Mouse (Mus musculus): Measurements from ENCODE around the gene Mpp6. TPM values are rescaled to one million over a fixed set of nuclear protein-coding genes. Genes with fewer than 3 reads are reported as not detected.

Mpp6 gene
- polyA plus RNA-seq, 1 experiment from 2014 or later, result 79.0 TPM

DNA sequence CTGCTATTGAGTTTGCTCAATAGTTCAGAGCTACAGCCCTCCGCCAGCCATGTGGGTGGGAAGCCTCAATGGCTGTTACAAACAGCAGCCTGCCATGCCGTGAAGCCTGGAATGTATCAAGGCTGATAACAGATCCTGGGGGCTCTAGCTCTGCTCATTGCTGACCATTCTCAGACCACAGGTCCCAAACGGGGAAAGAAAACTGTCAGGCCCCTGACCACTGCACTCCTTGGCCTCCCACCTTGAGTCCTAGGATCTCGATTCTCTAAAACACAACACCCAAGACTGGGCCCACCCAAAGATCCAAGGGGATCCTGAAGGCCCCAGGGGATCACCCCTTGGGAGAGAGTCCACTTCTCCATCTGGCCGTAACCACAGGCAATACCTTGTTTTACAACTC is 112.3 kb downstream of the Mpp6 start:
- Histone ChIP-seq H3K4me3 (ENCODE audit: low read depth, low read length) (no peak overlapping the region), H3K27ac (ENCODE audit: low read depth, low read length) (no peak overlapping the region), H3K27me3 (replicated peaks; ENCODE audit: control insufficient read depth, insufficient read depth, low read length) (no peaks in the 10 kb centered on the region), H3K36me3 (ENCODE audit: control insufficient read depth, insufficient read depth, low read length) (no peaks in the 10 kb centered on the region), H3K9ac (ENCODE audit: low read depth, low read length) (no peak overlapping the region), H3K4me2 (no peak overlapping the region), H3K9me3 (ENCODE audit: control insufficient read depth, low read length) (no peaks in the 10 kb centered on the region), H3K4me1 (replicated peaks; ENCODE audit: control insufficient read depth, insufficient read depth, low read length) (no peaks in the 10 kb centered on the region)
- no peak for DNase-seq (ENCODE audit: low spot score)
- ATAC-seq (replicated peaks; ENCODE audit: low FRiP score), result no peak
- 65% methylated on average over 5 of the region's 5 CpGs for WGBS

DNA sequence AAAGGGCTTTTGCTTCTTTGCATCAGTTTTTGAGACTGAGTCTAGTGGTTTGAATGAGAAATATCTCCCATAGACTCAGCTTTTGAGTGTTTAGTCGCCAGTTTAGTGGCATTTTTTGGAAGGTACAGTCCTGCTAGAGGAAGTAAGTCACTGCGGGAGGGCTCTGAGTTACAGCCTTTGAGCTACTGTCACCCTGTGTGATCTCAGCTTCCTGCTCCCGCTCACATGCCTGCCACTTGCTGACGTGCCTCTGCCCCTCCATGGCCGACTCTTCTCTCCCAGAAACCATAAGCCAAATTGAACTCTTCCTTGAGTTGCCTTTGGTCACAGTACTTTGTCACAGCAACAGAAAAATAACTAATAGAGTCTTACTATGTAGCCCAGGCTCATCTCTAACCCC is 112.9 kb downstream of the Mpp6 start:
- Histone ChIP-seq H3K27me3 (replicated peaks; ENCODE audit: control insufficient read depth, insufficient read depth, low read length) (no peaks in the 10 kb centered on the region), H3K36me3 (ENCODE audit: control insufficient read depth, insufficient read depth, low read length) (no peaks in the 10 kb centered on the region), H3K4me1 (replicated peaks; ENCODE audit: control insufficient read depth, insufficient read depth, low read length) (no peaks in the 10 kb centered on the region), H3K9ac (ENCODE audit: low read depth, low read length) (no peak overlapping the region), H3K4me3 (ENCODE audit: low read depth, low read length) (no peak overlapping the region), H3K27ac (ENCODE audit: low read depth, low read length) (no peak overlapping the region), H3K4me2 (no peak overlapping the region), H3K9me3 (ENCODE audit: control insufficient read depth, low read length) (no peaks in the 10 kb centered on the region)
- DNase-seq (ENCODE audit: low spot score) (no peak), ATAC-seq (replicated peaks; ENCODE audit: low FRiP score) (no peak)
- 43% methylated on average over 5 of the region's 5 CpGs for WGBS

DNA sequence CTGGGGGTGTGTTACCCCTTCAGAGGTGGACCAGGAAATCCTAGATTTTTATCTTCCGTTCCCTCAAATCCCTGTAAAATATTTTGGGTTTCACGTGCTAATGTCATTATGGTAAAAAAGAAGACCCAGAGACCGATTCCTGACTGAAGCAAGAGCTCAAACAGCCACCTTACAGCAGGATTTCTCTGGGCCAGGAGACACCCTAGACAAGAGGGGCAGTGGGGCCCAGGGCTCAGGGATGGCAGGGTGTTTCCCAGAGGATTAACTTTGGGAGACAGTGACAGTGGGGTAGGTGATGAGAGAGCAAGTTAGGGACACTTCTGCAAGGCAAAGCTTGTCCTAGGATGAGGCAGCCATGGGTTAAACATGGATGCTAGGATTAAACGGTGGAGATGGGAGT is 113.6 kb downstream of the Mpp6 start:
- Histone ChIP-seq H3K27ac (ENCODE audit: low read depth, low read length) (no peak overlapping the region), H3K36me3 (ENCODE audit: control insufficient read depth, insufficient read depth, low read length) (no peaks in the 10 kb centered on the region), H3K9ac (ENCODE audit: low read depth, low read length) (no peak overlapping the region), H3K9me3 (ENCODE audit: control insufficient read depth, low read length) (no peaks in the 10 kb centered on the region), H3K4me2 (no peak overlapping the region), H3K27me3 (replicated peaks; ENCODE audit: control insufficient read depth, insufficient read depth, low read length) (no peaks in the 10 kb centered on the region), H3K4me3 (ENCODE audit: low read depth, low read length) (no peak overlapping the region), H3K4me1 (replicated peaks; ENCODE audit: control insufficient read depth, insufficient read depth, low read length) (no peaks in the 10 kb centered on the region)
- no peak for ATAC-seq (replicated peaks; ENCODE audit: low FRiP score)
- DNase-seq (ENCODE audit: low spot score), result no peak
- WGBS, result 77% methylated on average over 4 of the region's 4 CpGs

DNA sequence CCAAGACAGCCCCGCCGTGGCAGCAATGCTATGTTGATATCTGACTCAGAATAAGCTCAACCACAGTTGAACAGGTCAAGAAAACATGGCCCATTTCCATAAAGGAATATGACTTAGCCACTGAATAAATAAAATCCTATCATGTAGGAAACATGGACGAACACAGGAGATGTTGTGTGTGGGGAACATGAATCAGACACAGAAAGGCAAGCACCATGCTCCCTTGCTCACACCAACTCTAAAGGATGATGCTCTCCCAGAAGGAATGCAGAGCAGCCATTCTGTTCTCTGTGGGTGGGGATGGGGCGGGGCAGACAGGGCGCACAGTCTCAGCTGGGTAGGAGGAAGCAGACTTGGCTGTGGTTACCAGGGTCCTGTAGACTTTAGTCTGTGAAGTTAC is 115.2 kb downstream of the Mpp6 start:
- Histone ChIP-seq H3K4me1 (replicated peaks; ENCODE audit: control insufficient read depth, insufficient read depth, low read length) (no peaks in the 10 kb centered on the region), H3K4me2 (no peak overlapping the region), H3K27me3 (replicated peaks; ENCODE audit: control insufficient read depth, insufficient read depth, low read length) (no peaks in the 10 kb centered on the region), H3K9ac (ENCODE audit: low read depth, low read length) (no peak overlapping the region), H3K9me3 (ENCODE audit: control insufficient read depth, low read length) (no peaks in the 10 kb centered on the region), H3K4me3 (ENCODE audit: low read depth, low read length) (no peak overlapping the region), H3K36me3 (ENCODE audit: control insufficient read depth, insufficient read depth, low read length) (no peaks in the 10 kb centered on the region), H3K27ac (ENCODE audit: low read depth, low read length) (no peak overlapping the region)
- ATAC-seq (replicated peaks; ENCODE audit: low FRiP score) (no peak), DNase-seq (ENCODE audit: low spot score) (no peak)
- 71% methylated on average over 5 of the region's 5 CpGs for WGBS

DNA sequence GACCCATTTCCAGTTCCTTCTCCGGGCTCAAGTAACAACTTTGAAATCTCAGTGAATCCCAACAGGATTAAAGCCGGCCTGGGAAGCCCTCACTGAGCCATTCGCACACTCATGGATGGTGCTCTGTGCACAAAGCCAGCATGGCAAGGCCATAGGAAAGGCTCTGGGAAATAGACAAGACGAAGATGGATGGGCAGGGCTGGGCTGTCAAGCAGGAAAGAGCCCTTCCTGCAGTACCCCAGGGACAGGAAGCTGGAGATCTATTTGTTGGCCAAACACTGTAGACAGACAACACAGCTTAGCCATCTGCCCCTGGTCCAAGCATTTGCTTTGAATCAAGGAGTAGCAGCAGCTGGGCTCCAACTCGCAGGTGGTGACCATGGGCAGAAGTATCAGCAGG is 118.1 kb downstream of the Mpp6 start:
- H3K4me2 ChIP-seq, result no peak overlapping the region
- ATAC-seq (replicated peaks; ENCODE audit: low FRiP score) (no peak), DNase-seq (ENCODE audit: low spot score) (no peak)
- H3K27me3 ChIP-seq (replicated peaks; ENCODE audit: control insufficient read depth, insufficient read depth, low read length), result no peaks in the 10 kb centered on the region
- no peaks in the 10 kb centered on the region for H3K4me1 ChIP-seq (replicated peaks; ENCODE audit: control insufficient read depth, insufficient read depth, low read length)
- no peak overlapping the region for H3K9ac ChIP-seq (ENCODE audit: low read depth, low read length)
- H3K36me3 ChIP-seq (ENCODE audit: control insufficient read depth, insufficient read depth, low read length), result no peaks in the 10 kb centered on the region
- H3K4me3 ChIP-seq (ENCODE audit: low read depth, low read length), result no peak overlapping the region
- H3K9me3 ChIP-seq (ENCODE audit: control insufficient read depth, low read length), result no peaks in the 10 kb centered on the region
- WGBS, result 53% methylated on average over 5 of the region's 5 CpGs
- no peak overlapping the region for H3K27ac ChIP-seq (ENCODE audit: low read depth, low read length)

DNA sequence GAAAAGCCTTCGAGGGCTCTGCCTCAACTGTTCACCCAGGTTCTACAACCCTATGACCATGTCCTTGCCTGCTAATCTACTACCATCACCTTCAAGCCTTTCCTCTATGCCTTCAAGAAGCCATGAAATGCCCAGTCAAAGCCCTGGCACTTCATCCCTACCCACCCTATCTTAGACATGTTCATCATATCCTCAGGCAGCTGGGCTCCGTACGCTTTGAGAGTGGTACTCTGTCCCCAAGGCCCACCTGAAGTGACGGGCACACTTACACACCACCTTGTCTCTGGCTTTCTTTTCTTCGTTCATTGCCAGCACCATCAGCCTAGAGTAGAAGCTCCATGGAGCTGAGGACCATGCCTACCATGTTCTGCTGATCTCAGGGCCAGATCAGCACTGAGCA is 121.2 kb downstream of the Mpp6 start:
- Histone ChIP-seq H3K36me3 (ENCODE audit: control insufficient read depth, insufficient read depth, low read length) (no peaks in the 10 kb centered on the region), H3K27ac (ENCODE audit: low read depth, low read length) (no peak overlapping the region), H3K4me2 (no peak overlapping the region), H3K4me3 (ENCODE audit: low read depth, low read length) (no peak overlapping the region), H3K9me3 (ENCODE audit: control insufficient read depth, low read length) (no peaks in the 10 kb centered on the region), H3K9ac (ENCODE audit: low read depth, low read length) (no peak overlapping the region), H3K4me1 (replicated peaks; ENCODE audit: control insufficient read depth, insufficient read depth, low read length) (no peaks in the 10 kb centered on the region), H3K27me3 (replicated peaks; ENCODE audit: control insufficient read depth, insufficient read depth, low read length) (no peaks in the 10 kb centered on the region)
- no peak for ATAC-seq (replicated peaks; ENCODE audit: low FRiP score)
- 91% methylated on average over 5 of the region's 5 CpGs for WGBS
- DNase-seq (ENCODE audit: low spot score), result no peak

DNA sequence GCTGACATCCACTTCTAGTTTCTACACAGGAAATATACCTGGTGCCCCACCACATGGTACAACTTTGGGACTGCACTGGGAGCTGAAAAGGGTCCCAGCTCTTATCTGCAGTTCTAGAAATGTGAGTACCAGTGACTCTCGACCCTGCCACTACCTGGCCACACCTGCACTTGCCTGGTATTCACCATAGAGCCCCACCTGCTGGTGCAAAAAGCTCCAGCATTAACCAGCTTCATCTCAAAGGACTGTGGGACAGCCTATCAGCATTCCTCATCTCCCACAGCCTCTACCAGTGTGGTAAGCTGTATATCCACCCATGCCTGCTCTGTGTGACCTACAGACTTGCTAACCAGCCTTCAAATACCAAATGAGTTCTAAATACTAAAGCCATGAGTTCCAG is 122.9 kb downstream of the Mpp6 start:
- H3K4me3 ChIP-seq (ENCODE audit: low read depth, low read length), result no peak overlapping the region
- DNase-seq (ENCODE audit: low spot score) (no peak), ATAC-seq (replicated peaks; ENCODE audit: low FRiP score) (no peak)
- no peaks in the 10 kb centered on the region for H3K9me3 ChIP-seq (ENCODE audit: control insufficient read depth, low read length)
- WGBS, result 48% methylated on average over 1 of the region's 1 CpGs
- no peak overlapping the region for H3K4me2 ChIP-seq
- no peak overlapping the region for H3K27ac ChIP-seq (ENCODE audit: low read depth, low read length)
- no peaks in the 10 kb centered on the region for H3K36me3 ChIP-seq (ENCODE audit: control insufficient read depth, insufficient read depth, low read length)
- no peaks in the 10 kb centered on the region for H3K27me3 ChIP-seq (replicated peaks; ENCODE audit: control insufficient read depth, insufficient read depth, low read length)
- H3K9ac ChIP-seq (ENCODE audit: low read depth, low read length), result no peak overlapping the region
- H3K4me1 ChIP-seq (replicated peaks; ENCODE audit: control insufficient read depth, insufficient read depth, low read length), result no peaks in the 10 kb centered on the region

DNA sequence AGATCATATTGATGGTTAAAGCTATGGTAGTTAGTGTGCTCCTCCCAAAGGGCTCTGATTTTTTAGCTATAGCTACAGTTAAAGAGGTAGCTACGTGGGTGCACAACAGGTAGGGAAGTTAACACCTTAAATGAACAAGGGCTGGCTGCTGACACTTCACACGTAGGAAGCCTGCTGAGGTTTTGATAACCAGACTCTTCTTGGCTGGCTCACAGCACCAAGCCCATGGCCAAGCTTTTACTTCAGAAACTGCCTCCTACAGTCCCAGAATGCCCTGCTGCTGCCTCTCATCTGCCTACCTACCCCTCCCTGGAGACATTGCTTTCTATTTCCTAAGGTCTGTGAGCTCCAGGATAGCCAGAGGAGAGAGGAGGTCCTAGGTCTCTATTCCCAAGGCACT is 127.9 kb downstream of the Mpp6 start:
- H3K27ac ChIP-seq (ENCODE audit: low read depth, low read length), result no peak overlapping the region
- H3K36me3 ChIP-seq (ENCODE audit: control insufficient read depth, insufficient read depth, low read length), result no peaks in the 10 kb centered on the region
- no peak overlapping the region for H3K4me2 ChIP-seq
- H3K9me3 ChIP-seq (ENCODE audit: control insufficient read depth, low read length), result no peaks in the 10 kb centered on the region
- ATAC-seq (replicated peaks; ENCODE audit: low FRiP score) (no peak), DNase-seq (ENCODE audit: low spot score) (no peak)
- no peak overlapping the region for H3K4me3 ChIP-seq (ENCODE audit: low read depth, low read length)
- no peaks in the 10 kb centered on the region for H3K27me3 ChIP-seq (replicated peaks; ENCODE audit: control insufficient read depth, insufficient read depth, low read length)
- H3K9ac ChIP-seq (ENCODE audit: low read depth, low read length), result no peak overlapping the region
- peaks cover 7% of the 10 kb centered on the region for H3K4me1 ChIP-seq (replicated peaks; ENCODE audit: control insufficient read depth, insufficient read depth, low read length)
- WGBS, result 51% methylated on average over 2 of the region's 2 CpGs

DNA sequence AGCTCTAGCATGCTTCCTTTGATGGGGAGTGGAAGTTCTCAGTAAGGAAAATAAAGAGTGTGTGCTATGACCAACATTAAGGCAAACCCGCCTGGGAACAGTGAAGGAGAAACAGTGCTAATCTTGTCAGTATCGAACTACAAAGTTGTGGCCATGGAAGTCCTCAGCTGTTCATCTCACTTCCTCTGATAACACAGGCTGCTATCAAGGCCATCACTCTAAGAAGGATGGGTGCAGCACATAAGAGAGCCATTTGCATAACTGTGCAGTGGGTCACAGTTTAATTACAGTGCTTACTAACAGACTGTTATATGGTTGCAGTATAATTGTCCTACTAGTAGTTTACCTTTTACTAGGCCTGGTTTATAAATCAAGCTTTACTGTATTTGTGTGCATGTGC is 129.9 kb downstream of the Mpp6 start:
- DNase-seq (ENCODE audit: low spot score) (no peak), ATAC-seq (replicated peaks; ENCODE audit: low FRiP score) (no peak)
- Histone ChIP-seq H3K9ac (ENCODE audit: low read depth, low read length) (no peak overlapping the region), H3K4me1 (replicated peaks; ENCODE audit: control insufficient read depth, insufficient read depth, low read length) (peaks cover 7% of the 10 kb centered on the region), H3K27me3 (replicated peaks; ENCODE audit: control insufficient read depth, insufficient read depth, low read length) (no peaks in the 10 kb centered on the region), H3K4me3 (ENCODE audit: low read depth, low read length) (no peak overlapping the region), H3K36me3 (ENCODE audit: control insufficient read depth, insufficient read depth, low read length) (no peaks in the 10 kb centered on the region), H3K27ac (ENCODE audit: low read depth, low read length) (no peak overlapping the region), H3K9me3 (ENCODE audit: control insufficient read depth, low read length) (no peaks in the 10 kb centered on the region), H3K4me2 (no peak overlapping the region)
- WGBS, result 57% methylated on average over 2 of the region's 2 CpGs

Data from liver, embryonic 11.5 days (tissue).